Mouse (Mus musculus): ENCODE data around the gene Gm17657. TPM values are rescaled to one million over a fixed set of nuclear protein-coding genes. Genes with fewer than 3 reads are reported as not detected.

The Gm17657 gene
- not detected in 2 replicates for polyA plus RNA-seq (2012; rRNA removed)

GRCm38 (mm10) chr17:29549543-29550428, at the start of gene Gm17657, which contains the start of gene Tbc1d22b:
Gm17657 (minus strand) TSS chr17:29549638.
Tbc1d22b (plus strand) TSS chr17:29549785.

GRCm38 (mm10) chr17:29552162-29552732, 2.8 kb upstream of the Gm17657 start, which contains the start of gene Tmem217:
Tmem217 (minus strand) TSS chr17:29552385.

GRCm38 (mm10) chr17:29490713-29491581, 58.5 kb downstream of the Gm17657 start, which contains the start of gene Pim1:
Pim1 (plus strand) TSS chr17:29490753.

Other genes with a start within 250 kb of the Gm17657 start
- 14.7 and 15.9 TPM in 2 replicates for gene Pi16, start 232.0 kb downstream of the Gm17657 start, polyA plus RNA-seq (2012; rRNA removed)
- gene Mtch1, start 201.7 kb downstream of the Gm17657 start, polyA plus RNA-seq (2012; rRNA removed), result 414 and 524 TPM in 2 replicates
- gene Fgd2, start 188.7 kb downstream of the Gm17657 start, polyA plus RNA-seq (2012; rRNA removed), result 24.1 and 33.0 TPM in 2 replicates
- 22.6 and 27.9 TPM in 2 replicates for gene Pim1, start 58.9 kb downstream of the Gm17657 start, polyA plus RNA-seq (2012; rRNA removed)
- 21.0 and 22.1 TPM in 2 replicates for gene Tbc1d22b, start 147 bp upstream of the Gm17657 start, polyA plus RNA-seq (2012; rRNA removed)
- gene Tmem217, start 2.7 kb upstream of the Gm17657 start, polyA plus RNA-seq (2012; rRNA removed), result not detected in 2 replicates
- 23.4 and 26.8 TPM in 2 replicates for gene Rnf8, start 65.2 kb upstream of the Gm17657 start, polyA plus RNA-seq (2012; rRNA removed)
- gene Gm28043, start 65.2 kb upstream of the Gm17657 start, polyA plus RNA-seq (2012; rRNA removed), result 0.47 and 0.59 TPM in 2 replicates
- gene Cmtr1, start 111.0 kb upstream of the Gm17657 start, polyA plus RNA-seq (2012; rRNA removed), result 15.9 and 17.6 TPM in 2 replicates
- 5.3 and 5.7 TPM in 2 replicates for gene Ccdc167, start 167.4 kb upstream of the Gm17657 start, polyA plus RNA-seq (2012; rRNA removed)